Comparison of ENCODE assay signal across 11 mouse cellular contexts in the genomic region with DNA sequence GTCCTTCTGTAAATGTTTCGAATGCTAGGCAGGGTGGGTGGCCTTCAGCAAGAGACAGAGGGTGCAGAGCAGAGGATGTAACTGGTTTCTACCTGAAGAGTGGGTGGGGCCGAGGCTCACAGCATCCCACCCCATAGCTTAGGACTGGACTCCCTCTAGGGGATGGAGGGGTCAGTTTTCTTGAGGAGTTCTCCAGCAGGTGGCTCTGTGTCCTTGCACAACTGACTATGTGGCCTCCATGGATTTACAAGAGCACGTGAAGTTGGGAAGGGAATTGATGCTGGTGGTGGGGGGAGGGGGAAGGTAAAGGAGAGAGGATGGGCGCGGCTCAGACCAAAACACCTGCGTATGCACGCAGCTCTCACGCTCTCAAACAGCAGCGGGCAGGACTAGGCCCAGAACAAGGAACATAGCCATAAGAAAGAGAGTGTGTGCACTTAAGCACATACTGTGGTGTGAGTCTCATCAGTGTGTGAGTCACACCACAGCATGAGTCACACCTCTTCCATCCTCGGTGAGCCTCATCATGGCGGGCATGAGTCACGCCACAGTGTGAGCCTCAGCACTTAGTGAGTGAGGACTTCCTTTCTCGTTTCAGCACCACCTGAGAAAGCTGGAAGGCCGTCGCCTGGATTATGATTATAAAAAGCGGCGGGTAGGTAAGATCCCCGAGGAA. TPM values are rescaled to one million over a fixed set of nuclear protein-coding genes. Genes with fewer than 3 reads are reported as not detected.
DNase-seq lines count a peak whose midpoint lies in the region; ATAC-seq and TF ChIP-seq lines count a peak whose summit lies in the region.
"Had no signal": no experiment of that assay in that cellular context is flagged by ENCODE, and none has a peak within 500 bp of the region (broad histone marks: within the 10 kb centered on the region; RNA-seq: fewer than 3 reads in every experiment).

No protein-coding gene starts in this region.

- H3K27ac ChIP-seq in intestine, postnatal 0 days (ENCODE audit: low read depth, low read length): no peak overlapping the region
- H3K27ac ChIP-seq in intestine, embryonic 16.5 days (ENCODE audit: low read length): no peak overlapping the region
- H3K27ac ChIP-seq in stomach, postnatal 0 days (replicated peaks): no peak overlapping the region
- H3K27ac ChIP-seq: liver, embryonic 14.5 days; midbrain, embryonic 13.5 days had no signal

- H3K9ac ChIP-seq in intestine, postnatal 0 days (ENCODE audit: low read depth, low read length): no peak overlapping the region
- no peak overlapping the region for H3K9ac ChIP-seq in intestine, embryonic 16.5 days (ENCODE audit: low read depth, low read length)
- no peak overlapping the region for H3K9ac ChIP-seq in stomach, postnatal 0 days (ENCODE audit: low read length)
- H3K9ac ChIP-seq: liver, embryonic 14.5 days; midbrain, embryonic 13.5 days had no signal

- ATAC-seq in intestine, postnatal 0 days: no peak
- ATAC-seq in intestine, embryonic 16.5 days: no peak
- peak; percentile 87 for ATAC-seq in stomach, postnatal 0 days (ENCODE audit: low FRiP score, low TSS enrichment)
- ATAC-seq: midbrain, embryonic 13.5 days had no signal

- no peak overlapping the region for H3K4me3 ChIP-seq in intestine, postnatal 0 days (ENCODE audit: low read depth, low read length)
- H3K4me3 ChIP-seq in intestine, embryonic 16.5 days (ENCODE audit: low read length): no peak overlapping the region
- H3K4me3 ChIP-seq in stomach, postnatal 0 days (ENCODE audit: low read depth, low read length): no peak overlapping the region
- H3K4me3 ChIP-seq: midbrain, embryonic 13.5 days had no signal

- no peaks in the 10 kb centered on the region for H3K4me1 ChIP-seq in intestine, postnatal 0 days (replicated peaks; ENCODE audit: control insufficient read depth, insufficient read depth, low read length)
- no peaks in the 10 kb centered on the region for H3K4me1 ChIP-seq in intestine, embryonic 16.5 days (ENCODE audit: control insufficient read depth, insufficient read depth, low read length)
- H3K4me1 ChIP-seq in stomach, postnatal 0 days (replicated peaks; ENCODE audit: control insufficient read depth, insufficient read depth): no peaks in the 10 kb centered on the region
- H3K4me1 ChIP-seq: midbrain, embryonic 13.5 days had no signal

- WGBS in intestine, postnatal 0 days: 67% methylated on average over 18 of the region's 18 CpGs
- 70% methylated on average over 18 of the region's 18 CpGs for WGBS in intestine, embryonic 16.5 days
- 60% methylated on average over 18 of the region's 18 CpGs for WGBS in stomach, postnatal 0 days

- H3K9me3 ChIP-seq in intestine, postnatal 0 days (ENCODE audit: control insufficient read depth): no peaks in the 10 kb centered on the region
- H3K9me3 ChIP-seq in intestine, embryonic 16.5 days (ENCODE audit: control insufficient read depth, low read length): no peaks in the 10 kb centered on the region
- H3K9me3 ChIP-seq in stomach, postnatal 0 days (ENCODE audit: control insufficient read depth, low read length): no peaks in the 10 kb centered on the region
- H3K9me3 ChIP-seq: midbrain, embryonic 13.5 days had no signal

- TF ChIP-seq CTCF in intestine, postnatal 0 days (IDR thresholded peaks at IDR 0.05; ENCODE audit: low read depth): peak; percentile 57
- peak; percentile 67 for TF ChIP-seq CTCF in stomach, postnatal 0 days (IDR thresholded peaks at IDR 0.05; ENCODE audit: low read depth)

- H3K4me2 ChIP-seq in intestine, postnatal 0 days (replicated peaks; ENCODE audit: low read depth): no peak overlapping the region
- H3K4me2 ChIP-seq in intestine, embryonic 16.5 days (ENCODE audit: low read depth, low read length): no peak overlapping the region
- H3K4me2 ChIP-seq in stomach, postnatal 0 days (replicated peaks; ENCODE audit: low read depth): no peak overlapping the region
- H3K4me2 ChIP-seq: midbrain, embryonic 13.5 days had no signal

- peak; percentile 29 to 56 for DNase-seq in adrenal gland, adult (ENCODE audit: inconsistent age in 2 of 2, low spot score in 1 of 2)
- no peak for DNase-seq in adrenal gland, postnatal 10 days
- peak; percentile 59 to 63 for DNase-seq in right cerebral cortex, adult 2 months (ENCODE audit: low spot score in 2 of 2)
- DNase-seq in right cerebral cortex, postnatal 14 days: no peak
- DNase-seq in stomach, postnatal 0 days (ENCODE audit: low spot score): peak; percentile 38
- no peak for DNase-seq in heart, adult 8-10 months (ENCODE audit: low spot score)
- DNase-seq: cerebellum, adult 18-20 months had no signal

- H3K27me3 ChIP-seq in intestine, postnatal 0 days (replicated peaks; ENCODE audit: control insufficient read depth, insufficient read depth, low read length): no peaks in the 10 kb centered on the region
- no peaks in the 10 kb centered on the region for H3K27me3 ChIP-seq in intestine, embryonic 16.5 days (replicated peaks; ENCODE audit: control insufficient read depth, insufficient read depth, low read length)
- H3K27me3 ChIP-seq in stomach, postnatal 0 days (ENCODE audit: control insufficient read depth, insufficient read depth, low read length): no peaks in the 10 kb centered on the region
- H3K27me3 ChIP-seq: midbrain, embryonic 13.5 days had no signal

- no peaks in the 10 kb centered on the region for H3K36me3 ChIP-seq in intestine, postnatal 0 days (ENCODE audit: control insufficient read depth, insufficient read depth)
- no peaks in the 10 kb centered on the region for H3K36me3 ChIP-seq in intestine, embryonic 16.5 days (ENCODE audit: control insufficient read depth, insufficient read depth, low read length)
- no peaks in the 10 kb centered on the region for H3K36me3 ChIP-seq in stomach, postnatal 0 days (ENCODE audit: control insufficient read depth, insufficient read depth, low read length)
- H3K36me3 ChIP-seq: midbrain, embryonic 13.5 days had no signal

- no peak for TF ChIP-seq EP300 in stomach, postnatal 0 days (optimal IDR thresholded peaks at IDR 0.05)

RNA-seq across cellular contexts. Expression of a gene that starts 59.8 kb away (rescaled TPM):
- 1 to 10 TPM; 5.0 TPM for total RNA-seq in adrenal gland, postnatal 10 days (2021)
- polyA plus RNA-seq in intestine, postnatal 0 days (2015; fragmentation: Nextera tagmentation; extraction: Ambion mirVana): 0.96 and 1.3 TPM in 2 replicates
- polyA plus RNA-seq in intestine, embryonic 16.5 days (2015; fragmentation: Nextera tagmentation; extraction: Ambion mirVana): 0.61 and 0.68 TPM in 2 replicates
- polyA plus RNA-seq in stomach, postnatal 0 days (2015; fragmentation: Nextera tagmentation; extraction: Ambion mirVana): 2.2 and 2.3 TPM in 2 replicates
- 10 to 100 TPM in 1 of 4 experiments, 1 to 10 TPM in 3; 4.4 to 11.4 (median 6.6) TPM for total RNA-seq in heart, adult 8-10 months (2022)

Comparison
In these comparisons a context has a peak if more than half of its experiments do, and no peak if none do; other contexts are left out.
1. DNase-seq: peak in adrenal gland, adult (2 of 2), right cerebral cortex, adult 2 months (2 of 2) and stomach, postnatal 0 days (single experiment); none in adrenal gland, postnatal 10 days (single experiment), right cerebral cortex, postnatal 14 days (single experiment) and heart, adult 8-10 months (single experiment).